Mouse (Mus musculus) megakaryocyte, embryonic 14.5 days (primary cell): ENCODE results near the gene Txnrd2.

ENCODE experiments used
- FLI1 ChIP-seq: IDR thresholded peaks from 2 replicates; pipeline ENCODE4 v1.6.1; 2012; ENCODE audit warnings: low read length, inconsistent platforms, mixed read lengths
- GATA1 ChIP-seq: IDR thresholded peaks from 3 replicates; pipeline ENCODE4 v1.6.1; 2012; ENCODE audit warnings: mixed read lengths, low read length, inconsistent platforms, borderline replicate concordance

GRCm38 (mm10) chr16:18403285-18403684 lies 22.9 kb upstream of the Txnrd2 start:
- TF ChIP-seq GATA1 = no peak
- TF ChIP-seq FLI1 = no peak
